Mouse (Mus musculus): Measurements from ENCODE around the gene Rab39b.

GRCm38 (mm10) chrX:75578539-75578938, 508 bp upstream of the Rab39b start:
- TF ChIP-seq CTCF (IDR thresholded peaks at IDR 0.05; ENCODE audit: low read depth, low read length) (no peak), POLR2A (IDR thresholded peaks at IDR 0.05; ENCODE audit: borderline replicate concordance, low read depth, low read length) (no peak)

Measured in bone marrow macrophage, adult 2 months (primary cell).